Mouse (Mus musculus) G1E (cell line): ENCODE results near the gene Armcx1.

ENCODE experiments used
- CTCF ChIP-seq: IDR thresholded peaks from 2 replicates; pipeline ENCODE4 v1.5.1; 2012; ENCODE audit warnings: low read depth, low read length, inconsistent platforms, mixed read lengths
- GATA1 ChIP-seq: IDR thresholded peaks from 2 replicates; pipeline ENCODE4 v1.6.1; 2012; ENCODE audit warnings: borderline replicate concordance, low read length, inconsistent platforms, mixed read lengths
- POLR2AphosphoS5 ChIP-seq: IDR thresholded peaks from 2 replicates; pipeline ENCODE4 v1.6.1; 2012; ENCODE audit warnings: low read depth, low read length, inconsistent platforms; ENCODE audit not compliant: insufficient replicate concordance

- TF ChIP-seq CTCF = no peak
- TF ChIP-seq POLR2AphosphoS5 = no peak
- TF ChIP-seq GATA1 = no peak
Observed at GRCm38 (mm10) chrX:134756434-134757292, 38.9 kb downstream of the Armcx1 start, which contains the start of gene Armcx3.
